Mouse (Mus musculus): ENCODE measurements at regions not wholly inside any gene's neighbourhood (a gene's known extent, or its start where the extent isn't known, plus 50 kb on each side); places are given as distances from the start of the nearest gene placed in this dataset.

DNA sequence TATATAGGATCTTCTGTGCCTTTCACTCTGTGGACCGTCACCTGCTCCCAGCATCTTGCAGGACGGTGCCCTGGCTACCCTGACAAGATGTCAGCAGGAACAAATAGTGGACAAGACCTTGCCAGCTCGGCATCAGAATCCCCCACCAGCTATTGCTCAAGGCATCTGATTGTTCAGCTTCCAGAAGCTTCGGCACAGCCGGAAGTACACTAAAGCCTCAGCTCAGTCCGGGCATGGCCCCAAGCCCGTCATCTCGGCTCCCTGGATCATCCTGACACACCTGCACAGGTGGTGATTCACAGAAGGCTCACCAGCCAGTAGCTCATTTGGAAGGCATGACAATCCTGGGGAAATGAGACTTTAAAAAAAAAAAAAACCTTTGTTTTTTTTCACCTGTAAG, 110.1 kb downstream of the Efnb1 start:
- no peak for TF ChIP-seq CTCF (IDR thresholded peaks at IDR 0.05; ENCODE audit: control insufficient read depth, insufficient read depth, insufficient replicate concordance, low read depth, low read length)
- no peak for TF ChIP-seq POLR2A (IDR thresholded peaks at IDR 0.05; ENCODE audit: control insufficient read depth, low read depth, low read length)
